Mouse (Mus musculus) frontal cortex, postnatal 36 days (tissue): Measurements from ENCODE around the gene Dok3.
"Not testable (repeated sequence)": the region's sequence is repeated elsewhere in the genome, so short reads cannot be mapped to it uniquely, and the experiment has no call there.

ENCODE experiments used
- DNase-seq, 2 experiments: peaks; one replicate each; pipeline ENCODE4 v3.0.0; 2022; ENCODE audit warnings: low spot score in 2 of 2

The Dok3 gene

DNA sequence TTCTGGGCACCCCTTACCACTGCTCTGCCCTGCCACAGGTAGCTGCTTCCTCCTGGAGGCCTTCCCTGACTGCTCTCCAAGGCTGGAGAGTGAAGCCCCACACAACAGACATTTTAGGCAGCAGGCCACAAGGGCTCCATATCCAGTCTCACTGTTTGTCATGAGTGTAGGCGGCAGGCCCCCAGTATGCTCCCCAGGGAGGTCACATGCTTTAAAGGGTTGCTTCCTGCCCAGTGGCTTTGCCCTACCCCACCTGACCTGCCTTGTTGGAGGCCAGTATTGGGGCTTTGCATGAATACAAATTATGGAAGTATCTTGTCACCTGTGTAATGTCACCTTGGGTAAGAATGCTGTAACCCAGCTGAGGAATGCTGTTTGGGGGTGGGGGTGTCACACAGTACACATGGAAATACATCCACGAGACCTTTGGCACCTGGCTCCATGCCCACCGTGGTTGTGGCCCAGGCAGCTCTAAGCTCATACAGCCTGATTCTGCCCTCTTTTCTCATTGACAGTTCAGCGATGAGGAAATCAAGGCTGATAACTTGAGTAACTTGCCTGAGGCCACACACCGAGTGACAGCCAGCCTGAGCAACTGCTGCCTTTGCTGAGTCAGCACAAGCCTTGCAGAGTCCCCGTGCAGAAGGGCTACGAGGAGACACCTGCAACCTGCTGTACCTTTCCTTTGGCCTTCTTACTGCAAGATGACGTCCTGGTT, at the start of gene Dok3:
Gene Dok3 (minus strand): TSS at position 99 of the 718 bp plus-strand sequence.
- DNase-seq, result no peak

- no peak for DNase-seq
Measured at GRCm38 (mm10) chr13:55578086-55578485, 49.0 kb upstream of the Dok3 start.

DNA sequence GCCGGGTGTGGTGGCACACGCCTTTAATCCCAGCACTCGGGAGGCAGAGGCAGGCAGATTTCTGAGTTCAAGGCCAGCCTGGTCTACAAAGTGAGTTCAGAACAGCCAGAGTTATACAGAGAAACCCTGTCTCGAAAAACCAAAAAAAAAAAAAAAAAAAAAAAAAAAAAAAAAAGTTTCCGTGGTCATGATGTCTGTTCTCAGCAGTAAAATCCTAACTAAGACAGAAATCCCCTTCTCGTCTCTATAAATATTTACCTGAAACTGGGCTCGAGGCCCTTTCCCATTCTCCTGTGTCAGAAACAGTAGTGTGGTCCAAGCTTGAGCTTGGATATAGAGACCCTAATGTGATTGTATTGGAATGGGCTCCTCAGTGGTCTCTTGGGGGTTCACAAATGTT, 47.8 kb upstream of the Dok3 start:
- DNase-seq, result not testable (repeated sequence)

DNA sequence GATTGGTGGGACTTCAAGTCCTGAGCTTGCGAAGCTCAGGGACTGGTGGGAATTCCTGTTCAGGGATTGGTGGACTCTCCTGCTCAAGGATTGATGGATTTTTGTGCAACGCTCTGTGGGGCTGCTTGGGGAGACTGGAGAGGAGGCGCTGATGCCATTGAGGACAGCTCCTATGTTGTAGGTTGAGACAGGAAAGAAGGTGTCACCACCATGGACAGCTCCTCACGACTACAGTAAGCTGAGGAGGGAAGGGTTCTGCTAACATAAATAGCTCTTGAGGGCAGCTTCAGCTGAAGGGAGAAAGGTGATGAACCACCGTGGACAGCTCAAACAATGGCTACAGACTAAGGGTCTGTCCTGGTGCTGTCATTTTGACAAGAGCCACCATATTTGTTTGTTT, 46.8 kb upstream of the Dok3 start:
- DNase-seq, result no peak

DNA sequence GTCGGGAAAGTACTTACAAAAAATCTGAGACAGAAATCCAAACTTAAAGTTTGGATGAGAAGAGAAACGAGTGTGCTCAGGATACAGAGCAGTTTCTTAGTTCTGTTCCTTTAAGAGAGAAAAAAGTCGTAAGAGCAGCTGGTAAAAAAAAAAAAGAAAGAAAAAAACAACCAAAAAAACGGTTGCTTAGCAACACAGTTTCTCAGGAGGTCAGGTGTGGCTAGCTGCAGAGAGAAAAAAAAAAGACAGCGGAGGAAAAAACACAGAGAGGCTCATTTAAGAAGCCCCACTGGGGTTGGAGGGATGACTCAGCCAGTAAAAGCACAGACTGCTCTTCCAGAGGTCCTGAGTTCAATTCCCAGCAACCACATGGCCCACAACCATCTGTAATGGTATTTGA, 45.2 kb upstream of the Dok3 start:
- no peak for DNase-seq

- DNase-seq, result no peak
Measured at GRCm38 (mm10) chr13:55573432-55573831, 44.3 kb upstream of the Dok3 start, which contains the start of gene Tmed9. Gene Tmed9 (plus strand): TSS chr13:55573732.

DNA sequence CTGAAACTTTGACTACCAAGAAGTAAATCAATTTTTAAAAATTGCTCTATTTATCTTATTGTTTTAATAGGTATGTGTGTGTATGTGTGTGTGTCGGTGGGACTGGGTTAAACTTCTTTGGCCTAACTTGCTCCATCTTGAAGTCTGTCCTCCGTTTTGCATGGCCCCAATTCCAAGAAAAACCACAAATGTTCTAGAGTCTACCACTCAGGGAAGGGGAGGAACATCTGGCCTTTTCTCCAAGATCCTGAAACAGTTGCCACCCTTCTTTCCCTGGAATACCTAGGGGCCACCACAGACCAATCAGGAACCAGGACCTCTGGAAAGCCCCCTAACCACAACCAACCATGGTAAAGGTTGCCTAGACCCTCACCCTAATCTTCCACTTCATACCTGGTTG, 42.9 kb upstream of the Dok3 start:
- DNase-seq, result no peak

GRCm38 (mm10) chr13:55571027-55571751, 42.1 kb upstream of the Dok3 start, which contains the start of gene Fam193b:
Gene Fam193b (minus strand): TSS chr13:55571120.
- DNase-seq, result peak; percentile 93 to 94

GRCm38 (mm10) chr13:55570286-55570973, 41.3 kb upstream of the Dok3 start:
- DNase-seq, result peak in 1 of 2 experiments; percentile 43

GRCm38 (mm10) chr13:55569726-55570285, 40.7 kb upstream of the Dok3 start:
- DNase-seq, result peak in 1 of 2 experiments; percentile 33

- DNase-seq, result not testable (repeated sequence)
Measured at GRCm38 (mm10) chr13:55568524-55568923, 39.4 kb upstream of the Dok3 start.

DNA sequence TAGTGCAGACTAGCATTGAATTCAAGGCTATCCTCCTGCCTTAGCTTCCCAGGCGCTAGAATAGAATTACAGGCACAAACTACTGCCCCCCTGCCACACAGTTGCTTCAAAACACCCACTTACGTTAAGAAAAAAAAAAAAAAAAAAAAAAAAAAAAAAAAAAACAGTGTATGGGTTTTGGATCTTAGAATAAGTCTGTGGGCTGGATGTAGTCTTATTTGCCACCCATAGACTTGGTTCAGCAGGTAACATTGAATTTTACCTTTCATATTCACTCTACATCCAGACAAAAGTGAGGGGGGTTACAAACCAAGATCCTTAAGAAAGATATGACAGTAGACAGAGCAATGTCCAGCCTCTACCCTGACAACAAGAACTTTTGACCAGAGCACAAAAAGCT, 38.9 kb upstream of the Dok3 start:
- no peak for DNase-seq

- no peak for DNase-seq
Measured at GRCm38 (mm10) chr13:55567001-55567400, 37.9 kb upstream of the Dok3 start.

DNA sequence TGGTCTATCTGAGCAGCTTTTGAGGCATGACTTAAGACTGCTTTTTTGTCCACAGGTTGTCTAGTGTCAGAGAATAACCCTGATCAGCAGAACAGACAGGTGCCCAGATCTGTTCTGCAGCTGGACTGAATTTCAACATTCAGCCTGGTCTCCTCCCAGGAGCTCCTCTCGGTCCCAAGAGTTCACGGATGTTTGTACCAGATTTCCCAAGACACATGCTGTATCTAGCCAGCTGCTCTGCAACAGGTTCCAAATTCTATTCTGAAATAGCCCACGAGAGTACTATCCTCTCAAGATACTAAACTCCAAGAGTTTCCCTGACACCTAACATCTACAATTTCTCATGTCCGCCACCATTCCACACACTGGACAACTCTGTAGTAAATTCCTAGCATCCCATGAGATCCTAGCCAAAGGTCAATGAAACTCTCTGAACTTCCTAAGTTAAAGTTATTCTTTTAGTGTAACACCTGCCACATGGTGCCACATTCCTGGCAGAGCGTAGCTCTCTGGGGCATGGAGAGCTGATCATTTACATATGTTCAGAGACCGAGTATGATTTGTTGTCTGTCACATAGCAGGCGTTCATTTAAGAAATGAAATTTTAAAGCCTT, 34.3 kb upstream of the Dok3 start:
- DNase-seq, result no peak

DNA sequence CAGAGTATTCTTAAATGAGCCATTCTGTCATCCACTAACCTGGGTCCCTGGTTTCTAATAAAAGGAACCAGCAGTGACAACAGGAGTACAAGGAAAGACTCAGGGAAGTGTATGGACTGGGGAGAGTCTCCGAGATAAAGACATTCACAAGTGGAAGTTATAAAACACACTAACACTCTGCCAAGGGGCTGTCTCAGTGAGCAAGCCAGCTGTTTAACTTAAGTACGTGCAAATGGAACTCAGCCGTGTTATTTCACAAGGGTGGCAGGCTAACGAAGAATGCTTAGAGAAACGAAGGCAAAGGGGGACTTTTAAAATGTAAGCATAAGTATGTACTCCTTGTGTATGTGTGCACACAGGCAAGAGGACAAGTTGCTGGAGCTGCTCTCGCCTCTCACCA, 28.4 kb upstream of the Dok3 start:
- no peak for DNase-seq

DNA sequence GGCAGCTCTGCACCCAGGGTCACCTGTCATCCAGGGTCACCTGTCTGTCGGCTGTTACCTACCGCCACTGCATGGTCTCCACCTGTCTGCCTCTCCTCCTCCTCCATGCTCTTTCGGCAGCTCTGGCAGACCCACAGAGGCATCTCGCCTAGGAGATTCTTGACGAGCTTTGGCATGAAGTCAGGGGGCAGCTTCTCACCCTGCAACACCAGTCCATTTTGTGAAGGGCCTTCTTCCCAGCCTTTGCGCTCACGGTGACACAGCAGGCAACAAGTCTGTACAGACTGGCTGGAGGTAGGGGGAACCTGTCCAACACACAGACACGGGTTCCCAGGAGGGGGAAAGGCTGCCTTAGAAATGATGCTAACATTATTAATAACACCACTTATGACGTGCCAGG, 26.8 kb upstream of the Dok3 start:
- no peak for DNase-seq

GRCm38 (mm10) chr13:55549061-55549460, 20.0 kb upstream of the Dok3 start:
- DNase-seq, result no peak

- DNase-seq, result no peak
Measured at GRCm38 (mm10) chr13:55548426-55548825, 19.3 kb upstream of the Dok3 start.

GRCm38 (mm10) chr13:55547916-55548315, 18.8 kb upstream of the Dok3 start:
- no peak for DNase-seq

- no peak for DNase-seq
Measured at GRCm38 (mm10) chr13:55544792-55545191, 15.7 kb upstream of the Dok3 start.

DNA sequence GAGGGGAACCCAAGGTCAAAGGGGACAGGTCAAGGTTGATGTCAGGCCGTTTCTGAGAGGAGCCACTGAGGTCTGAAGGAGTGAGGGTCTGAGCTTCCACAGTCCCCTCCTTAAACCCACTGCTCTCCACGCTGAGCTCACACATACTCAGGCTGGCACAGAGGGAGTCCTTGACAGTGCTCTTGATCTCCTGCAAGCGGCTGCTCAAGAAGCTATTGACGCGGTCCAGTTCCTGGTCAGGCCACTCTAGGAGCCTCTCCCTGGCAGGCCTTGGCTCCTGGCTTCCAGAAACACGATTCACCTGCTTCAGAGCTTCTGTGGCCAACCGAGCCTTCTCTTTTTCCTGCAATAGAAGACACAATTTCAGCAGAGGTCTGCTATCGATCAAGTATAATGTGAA, 14.4 kb upstream of the Dok3 start:
- no peak for DNase-seq

- DNase-seq, result no peak
Measured at GRCm38 (mm10) chr13:55542891-55543290, 13.8 kb upstream of the Dok3 start.
